Mouse (Mus musculus) heart, embryonic 12.5 days (tissue): ENCODE measurements around the gene Mpv17. TPM values are rescaled to one million over a fixed set of nuclear protein-coding genes. Genes with fewer than 3 reads are reported as not detected.
A peak's percentile ranks its signal among the peaks of the same experiment; 100 is the strongest.

Experiments
- ATAC-seq: fragments of 200-750 bp; cut with Nextera tagmentation; 2 replicates; pipeline ENCODE4 v1.8.0; 2017; ENCODE audit warnings: moderate TSS enrichment, moderate library complexity; ENCODE audit not compliant: insufficient number of reproducible peaks, low FRiP score
- H3K27ac ChIP-seq: fragments of 300-500 bp; sonication (generic); 2 replicates; pipeline ENCODE4 v1.5.1; 2016; ENCODE audit warnings: mild to moderate bottlenecking, moderate library complexity; ENCODE audit not compliant: poor library complexity, severe bottlenecking
- H3K27me3 ChIP-seq: fragments of 300-500 bp; sonication (generic); replicated peaks from 2 replicates; pipeline ENCODE4 v1.6.1; 2016; ENCODE audit warnings: mild to moderate bottlenecking, moderate library complexity
- H3K36me3 ChIP-seq: fragments of 300-500 bp; sonication (generic); 2 replicates; pipeline ENCODE4 v1.6.1; 2016; ENCODE audit warnings: mild to moderate bottlenecking, moderate library complexity
- H3K4me1 ChIP-seq: fragments of 300-500 bp; sonication (generic); replicated peaks from 2 replicates; pipeline ENCODE4 v1.6.1; 2016; ENCODE audit warnings: mild to moderate bottlenecking
- H3K4me2 ChIP-seq: fragments of 300-500 bp; sonication (generic); 2 replicates; pipeline ENCODE4 v1.6.1; 2016; ENCODE audit warnings: mild to moderate bottlenecking, moderate library complexity
- H3K4me3 ChIP-seq: fragments of 300-500 bp; sonication (generic); 2 replicates; pipeline ENCODE4 v1.5.1; 2016; ENCODE audit warnings: mild to moderate bottlenecking
- H3K9ac ChIP-seq: fragments of 300-500 bp; sonication (generic); 2 replicates; pipeline ENCODE4 v1.6.1; 2016; ENCODE audit warnings: mild to moderate bottlenecking, moderate library complexity
- H3K9me3 ChIP-seq: fragments of 300-500 bp; sonication (generic); replicated peaks from 2 replicates; pipeline ENCODE4 v1.6.1; 2016; ENCODE audit warnings: mild to moderate bottlenecking, moderate library complexity
- WGBS: fragments of 180-500 bp; shearing (Covaris S2); methylation state at CpG from one replicate; pipeline ENCODE4 v1.1.7; 2016; 5-methylcytosine and 5-hydroxymethylcytosine counted together
- polyA plus RNA-seq: library from polyadenylated mRNA; unstranded; fragments of >200 nt; fragmentation: Nextera tagmentation; extraction: Ambion mirVana; gene quantifications from 2 replicates; pipeline ENCODE4 v1.2.1, GENCODE M21; 2016

Gene Mpv17
- polyA plus RNA-seq, 1 experiment from 2014 or later: 66.8 TPM

GRCm38 (mm10) chr5:31138241-31138967 is 15.6 kb downstream of the Mpv17 start, which contains the start of gene Ucn:
TSS of gene Ucn (minus strand) at chr5:31138829.
- H3K27ac ChIP-seq: no peak within 1 kb of the TSS
- peaks cover 26% of the 10 kb centered on the region for H3K4me1 ChIP-seq
- peak within 1 kb of the TSS; percentile 41 for H3K4me3 ChIP-seq
- ATAC-seq: no peak
- peak within 1 kb of the TSS; percentile 74 for H3K4me2 ChIP-seq
- H3K9ac ChIP-seq: 0 out of 2 replicates have a peak within 1 kb of the TSS, but pooled peaks have one; percentile 33
- H3K27me3 ChIP-seq: peaks cover 68% of the 10 kb centered on the region
- H3K36me3 ChIP-seq: peaks cover 11% of the 10 kb centered on the region
- WGBS: 2% methylated on average over 52 of the region's 52 CpGs
- no peaks in the 10 kb centered on the region for H3K9me3 ChIP-seq

- Histone ChIP-seq H3K4me1 (peaks cover 26% of the 10 kb centered on the region), H3K36me3 (peaks cover 8% of the 10 kb centered on the region), H3K4me2 (peak overlapping the region; percentile 74), H3K27ac (no peak overlapping the region), H3K4me3 (peak overlapping the region; percentile 41), H3K27me3 (peaks cover 68% of the 10 kb centered on the region), H3K9me3 (no peaks in the 10 kb centered on the region), H3K9ac (no peak overlapping the region)
- no peak for ATAC-seq
- 2% methylated on average over 13 of the region's 13 CpGs for WGBS
Observed at GRCm38 (mm10) chr5:31137658-31138057, 16.4 kb downstream of the Mpv17 start.

GRCm38 (mm10) chr5:31136730-31137424 is 17.2 kb downstream of the Mpv17 start:
- WGBS: 1% methylated on average over 33 of the region's 33 CpGs

GRCm38 (mm10) chr5:31126050-31126449 is 28.0 kb downstream of the Mpv17 start:
- Histone ChIP-seq H3K4me1 (no peaks in the 10 kb centered on the region), H3K9me3 (no peaks in the 10 kb centered on the region), H3K27ac (no peak overlapping the region), H3K4me2 (no peak overlapping the region), H3K4me3 (no peak overlapping the region), H3K27me3 (no peaks in the 10 kb centered on the region), H3K9ac (no peak overlapping the region), H3K36me3 (no peaks in the 10 kb centered on the region)
- no peak for ATAC-seq
- 31% methylated on average over 5 of the region's 5 CpGs for WGBS

More at GRCm38 (mm10) chr5:31136730-31137424, 17.2 kb downstream of the Mpv17 start:
- Histone ChIP-seq H3K27ac (no peak overlapping the region), H3K4me1 (peaks cover 26% of the 10 kb centered on the region), H3K9me3 (no peaks in the 10 kb centered on the region), H3K4me2 (peak overlapping the region; percentile 74), H3K36me3 (peaks cover 8% of the 10 kb centered on the region), H3K4me3 (peak overlapping the region; percentile 41), H3K27me3 (peaks cover 68% of the 10 kb centered on the region), H3K9ac (no peak overlapping the region)
- ATAC-seq: no peak

GRCm38 (mm10) chr5:31123481-31123880 is 30.6 kb downstream of the Mpv17 start:
- Histone ChIP-seq H3K4me3 (no peak overlapping the region), H3K27ac (no peak overlapping the region), H3K4me2 (no peak overlapping the region), H3K27me3 (no peaks in the 10 kb centered on the region), H3K36me3 (no peaks in the 10 kb centered on the region), H3K9ac (no peak overlapping the region), H3K4me1 (no peaks in the 10 kb centered on the region), H3K9me3 (no peaks in the 10 kb centered on the region)
- WGBS: 48% methylated on average over 2 of the region's 2 CpGs
- ATAC-seq: no peak

- H3K27ac ChIP-seq: no peak overlapping the region
- H3K4me2 ChIP-seq: no peak overlapping the region
- 74% methylated on average over 8 of the region's 8 CpGs for WGBS
- H3K9me3 ChIP-seq: no peaks in the 10 kb centered on the region
- peaks cover 9% of the 10 kb centered on the region for H3K4me1 ChIP-seq
- no peaks in the 10 kb centered on the region; the same call in 1 of the 2 replicates for H3K27me3 ChIP-seq
- no peak overlapping the region for H3K4me3 ChIP-seq
- H3K9ac ChIP-seq: no peak overlapping the region
- no peaks in the 10 kb centered on the region for H3K36me3 ChIP-seq
- ATAC-seq: no peak
Observed at GRCm38 (mm10) chr5:31121111-31121510, 32.9 kb downstream of the Mpv17 start.

GRCm38 (mm10) chr5:31116912-31117311 is 37.1 kb downstream of the Mpv17 start:
- Histone ChIP-seq H3K9ac (peak overlapping the region; percentile 60), H3K27me3 (no peaks in the 10 kb centered on the region; the same call in 1 of the 2 replicates), H3K4me1 (peaks cover 10% of the 10 kb centered on the region), H3K27ac (peak overlapping the region; percentile 85), H3K36me3 (no peaks in the 10 kb centered on the region), H3K9me3 (no peaks in the 10 kb centered on the region), H3K4me3 (peak overlapping the region; percentile 36), H3K4me2 (peak overlapping the region; percentile 69)
- WGBS: 13% methylated on average over 10 of the region's 10 CpGs
- ATAC-seq: no peak

GRCm38 (mm10) chr5:31116354-31116753 is 37.7 kb downstream of the Mpv17 start, which contains the start of gene Trim54:
TSS of gene Trim54 (plus strand) at chr5:31116712.
- Histone ChIP-seq H3K27ac (peak within 1 kb of the TSS; percentile 85), H3K4me1 (peaks cover 10% of the 10 kb centered on the region), H3K36me3 (no peaks in the 10 kb centered on the region), H3K9me3 (no peaks in the 10 kb centered on the region), H3K27me3 (no peaks in the 10 kb centered on the region; the same call in 1 of the 2 replicates), H3K9ac (peak within 1 kb of the TSS; percentile 60), H3K4me2 (peak within 1 kb of the TSS; percentile 69), H3K4me3 (peak within 1 kb of the TSS; percentile 36)
- ATAC-seq: 0 out of 2 replicates have a peak, but pooled peaks have one; percentile 42
- 11% methylated on average over 3 of the region's 3 CpGs for WGBS

- Histone ChIP-seq H3K9ac (no peak overlapping the region), H3K27me3 (peaks cover 3% of the 10 kb centered on the region; the same call in 1 of the 2 replicates), H3K9me3 (no peaks in the 10 kb centered on the region), H3K4me1 (no peaks in the 10 kb centered on the region), H3K4me2 (no peak overlapping the region), H3K27ac (no peak overlapping the region), H3K4me3 (no peak overlapping the region), H3K36me3 (no peaks in the 10 kb centered on the region)
- WGBS: 25% methylated on average over 7 of the region's 7 CpGs
- ATAC-seq: no peak
Observed at GRCm38 (mm10) chr5:31110781-31111180, 43.3 kb downstream of the Mpv17 start.

GRCm38 (mm10) chr5:31108000-31108490 is 46.0 kb downstream of the Mpv17 start, which contains the start of gene Slc30a3:
TSS of gene Slc30a3 (minus strand) at chr5:31108237.
- H3K4me1 ChIP-seq: no peaks in the 10 kb centered on the region
- H3K4me3 ChIP-seq: no peak within 1 kb of the TSS
- 85% methylated on average over 18 of the region's 18 CpGs for WGBS
- no peak within 1 kb of the TSS for H3K27ac ChIP-seq
- no peaks in the 10 kb centered on the region for H3K36me3 ChIP-seq
- H3K9ac ChIP-seq: no peak within 1 kb of the TSS
- peaks cover 15% of the 10 kb centered on the region for H3K27me3 ChIP-seq
- H3K9me3 ChIP-seq: no peaks in the 10 kb centered on the region
- no peak within 1 kb of the TSS for H3K4me2 ChIP-seq
- ATAC-seq: no peak

GRCm38 (mm10) chr5:31105814-31106335 is 48.2 kb downstream of the Mpv17 start, which contains the start of gene Dnajc5g:
TSS of gene Dnajc5g (plus strand) at chr5:31106285.
- ATAC-seq: no peak
- WGBS: 78% methylated on average over 9 of the region's 9 CpGs
- Histone ChIP-seq H3K9me3 (no peaks in the 10 kb centered on the region), H3K4me1 (no peaks in the 10 kb centered on the region), H3K4me2 (no peak within 1 kb of the TSS), H3K4me3 (no peak within 1 kb of the TSS), H3K27ac (no peak within 1 kb of the TSS), H3K27me3 (peaks cover 15% of the 10 kb centered on the region), H3K36me3 (no peaks in the 10 kb centered on the region), H3K9ac (no peak within 1 kb of the TSS)
